Mouse (Mus musculus) heart, embryonic 11.5 days (tissue): ENCODE results near the gene Cacna2d1. TPM values are rescaled to one million over a fixed set of nuclear protein-coding genes. Genes with fewer than 3 reads are reported as not detected.
A peak's percentile ranks its signal among the peaks of the same experiment; 100 is the strongest.

ENCODE experiments used
- ATAC-seq: fragments of 200-750 bp; cut with Nextera tagmentation; replicated peaks from 2 replicates; pipeline ENCODE4 v1.8.0; 2017; ENCODE audit warnings: moderate library complexity; ENCODE audit not compliant: insufficient number of reproducible peaks, low FRiP score, low TSS enrichment
- H3K27ac ChIP-seq: fragments of 300-500 bp; sonication (generic); 2 replicates; pipeline ENCODE4 v1.5.1; 2014; ENCODE audit warnings: mild to moderate bottlenecking, low read depth, low read length
- H3K27me3 ChIP-seq: fragments of 300-500 bp; sonication (generic); 2 replicates; pipeline ENCODE4 v1.6.1; 2014; ENCODE audit warnings: mild to moderate bottlenecking, low read length, mixed read lengths; ENCODE audit not compliant: control insufficient read depth, insufficient read depth
- H3K36me3 ChIP-seq: fragments of 300-500 bp; sonication (generic); 2 replicates; pipeline ENCODE4 v1.6.1; 2014; ENCODE audit warnings: mild to moderate bottlenecking, low read length, moderate library complexity, mixed read lengths; ENCODE audit not compliant: control insufficient read depth, insufficient read depth
- H3K4me1 ChIP-seq: fragments of 300-500 bp; sonication (generic); 2 replicates; pipeline ENCODE4 v1.6.1; 2014; ENCODE audit warnings: low read length; ENCODE audit not compliant: control insufficient read depth, insufficient read depth
- H3K4me2 ChIP-seq: fragments of 300-500 bp; sonication (generic); 2 replicates; pipeline ENCODE4 v1.6.1; 2014; ENCODE audit warnings: mild to moderate bottlenecking, moderate library complexity
- H3K4me3 ChIP-seq: fragments of 300-500 bp; sonication (generic); 2 replicates; pipeline ENCODE4 v1.5.1; 2014; ENCODE audit warnings: low read depth, low read length
- H3K9ac ChIP-seq: fragments of 300-500 bp; sonication (generic); 2 replicates; pipeline ENCODE4 v1.6.1; 2014; ENCODE audit warnings: mild to moderate bottlenecking, low read depth, low read length, moderate library complexity
- H3K9me3 ChIP-seq: fragments of 300-500 bp; sonication (generic); replicated peaks from 2 replicates; pipeline ENCODE4 v1.6.1; 2016; ENCODE audit warnings: low read length; ENCODE audit not compliant: control insufficient read depth
- WGBS: fragments of 180-500 bp; shearing (Covaris S2); extraction: QIAGEN DNeasy Blood & Tissue Kit; methylation state at CpG from one replicate; pipeline ENCODE4 v1.1.7; 2014; ENCODE audit not compliant: insufficient replicate concordance; 5-methylcytosine and 5-hydroxymethylcytosine counted together
- polyA plus RNA-seq: library from polyadenylated mRNA; unstranded; fragments of >200 nt; fragmentation: Nextera tagmentation; extraction: Ambion mirVana; gene quantifications from 2 replicates; pipeline ENCODE4 v1.2.1, GENCODE M21; 2014

The Cacna2d1 gene
- 17.9 TPM in 2 replicates for polyA plus RNA-seq

DNA sequence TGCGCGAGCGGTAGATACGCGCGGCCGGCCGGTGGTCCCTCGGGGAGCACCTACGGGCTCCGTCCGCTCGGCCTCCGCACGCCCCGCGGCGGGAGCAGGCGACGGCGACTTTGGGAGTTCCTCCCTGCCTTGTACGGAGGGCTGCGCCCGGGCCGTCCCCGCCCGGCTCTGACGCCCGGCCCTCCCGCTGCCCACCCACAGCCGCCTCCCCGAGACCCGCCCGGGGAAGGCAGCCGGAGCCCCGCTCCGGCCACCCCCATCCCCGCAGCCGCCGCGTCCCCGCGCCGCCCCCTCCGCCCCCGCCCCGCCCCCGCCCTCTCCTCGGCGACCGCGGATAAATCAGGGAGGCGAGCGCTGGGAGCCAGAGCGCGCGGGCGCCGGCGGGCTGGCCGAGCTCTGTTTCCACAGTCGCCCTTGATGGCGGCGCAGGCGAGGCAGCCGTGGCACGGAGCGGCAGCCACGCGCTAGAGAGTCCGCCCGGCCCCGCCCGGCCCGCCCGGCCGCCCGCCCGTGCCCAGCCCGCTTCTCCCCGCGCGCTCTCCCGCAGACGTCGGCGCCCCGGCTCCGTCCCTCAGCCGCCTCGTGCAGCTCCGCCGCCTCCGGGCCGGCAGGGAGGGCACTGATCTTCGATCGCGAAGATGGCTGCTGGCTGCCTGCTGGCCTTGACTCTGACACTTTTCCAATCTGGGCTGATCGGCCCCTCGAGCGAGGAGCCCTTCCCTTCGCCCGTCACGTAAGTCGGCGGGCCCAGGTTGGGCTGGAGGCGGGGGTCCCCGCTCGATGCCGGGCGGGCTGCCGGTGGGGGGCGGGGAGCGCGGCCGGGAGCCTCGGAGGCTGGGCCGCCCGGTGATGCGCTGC is at the start of gene Cacna2d1:
Gene Cacna2d1, plus strand, starts transcription at position 316 of the 858 bp plus-strand sequence.
- peak within 1 kb of the TSS; percentile 91 for H3K9ac ChIP-seq
- peak; percentile 82 for ATAC-seq
- H3K36me3 ChIP-seq, result no peaks in the 10 kb centered on the region
- H3K27me3 ChIP-seq, result peaks cover 5% of the 10 kb centered on the region
- peak within 1 kb of the TSS; percentile 90 for H3K27ac ChIP-seq
- H3K4me3 ChIP-seq, result peak within 1 kb of the TSS; percentile 76
- no peaks in the 10 kb centered on the region for H3K4me1 ChIP-seq
- H3K9me3 ChIP-seq, result no peaks in the 10 kb centered on the region
- under 1% methylated on average over 78 of the region's 120 CpGs for WGBS
- H3K4me2 ChIP-seq, result peak within 1 kb of the TSS; percentile 80

DNA sequence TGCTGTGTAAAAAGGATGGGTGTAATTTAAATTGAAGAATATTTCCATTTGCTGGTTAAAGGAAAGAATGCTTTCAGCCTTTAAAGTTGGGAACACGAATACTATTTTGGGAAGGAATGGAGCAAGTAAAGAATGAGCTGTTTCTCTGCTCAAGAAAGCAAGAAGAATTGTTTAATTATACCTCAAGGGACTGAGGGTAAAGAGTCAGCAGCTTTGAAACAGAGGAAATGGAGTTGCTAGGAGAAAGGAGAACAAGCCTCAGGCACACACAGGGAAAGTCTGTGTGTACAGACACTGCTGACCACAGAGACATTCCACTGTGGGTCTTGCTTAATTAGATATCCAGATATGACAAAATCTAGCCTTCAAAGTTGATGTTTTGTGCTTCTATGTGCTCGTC is 39.4 kb upstream of the Cacna2d1 start:
- 66% methylated on average over 2 of the region's 2 CpGs for whole genome bisulfite sequencing
- Histone ChIP-seq H3K36me3 (no peaks in the 10 kb centered on the region), H3K4me2 (no peak overlapping the region), H3K9ac (no peak overlapping the region), H3K27ac (no peak overlapping the region), H3K27me3 (no peaks in the 10 kb centered on the region), H3K4me1 (no peaks in the 10 kb centered on the region), H3K9me3 (no peaks in the 10 kb centered on the region), H3K4me3 (no peak overlapping the region)
- no peak for ATAC-seq

DNA sequence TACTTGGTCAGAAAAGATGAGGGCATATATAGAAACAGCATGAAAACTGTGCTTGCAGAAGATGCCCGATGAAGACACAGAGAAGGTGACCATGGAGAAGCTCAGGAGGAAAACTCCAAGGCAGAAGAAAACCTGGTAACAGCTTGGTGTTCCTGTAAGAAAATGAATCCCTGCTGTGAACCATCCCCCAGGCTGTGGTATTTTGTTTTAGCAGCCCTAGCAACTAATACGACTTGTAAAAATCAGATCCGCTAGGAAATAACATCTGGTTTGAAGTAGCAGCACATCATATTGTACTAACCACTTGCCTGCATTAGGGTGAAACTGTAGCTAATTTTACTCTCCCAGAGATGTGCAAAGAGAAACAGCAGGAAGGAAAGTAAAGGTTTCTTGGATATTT is 37.8 kb upstream of the Cacna2d1 start:
- no peak for ATAC-seq
- Histone ChIP-seq H3K9ac (no peak overlapping the region), H3K4me2 (no peak overlapping the region), H3K27ac (no peak overlapping the region), H3K27me3 (no peaks in the 10 kb centered on the region), H3K36me3 (no peaks in the 10 kb centered on the region), H3K4me3 (no peak overlapping the region), H3K4me1 (no peaks in the 10 kb centered on the region), H3K9me3 (no peaks in the 10 kb centered on the region)
- WGBS, result 73% methylated on average over 3 of the region's 3 CpGs

DNA sequence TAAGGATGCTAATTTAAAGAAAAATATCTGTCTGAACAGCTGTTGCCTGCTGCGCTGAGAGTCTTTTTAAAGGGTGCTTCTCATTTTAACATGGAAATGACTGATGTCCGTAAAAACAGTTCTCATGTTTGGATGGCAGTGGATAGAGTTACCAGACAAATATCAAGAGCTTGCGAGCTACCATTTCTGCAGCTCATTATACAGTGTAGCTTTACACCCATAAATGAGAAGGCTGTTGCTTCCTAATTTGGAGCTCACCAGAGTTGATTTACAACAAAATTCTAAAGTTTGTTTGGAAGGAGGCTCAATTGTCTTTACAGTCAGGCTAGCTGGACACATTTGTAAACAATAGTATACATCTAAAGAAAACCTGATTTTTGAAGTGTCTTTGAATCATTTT is 28.0 kb upstream of the Cacna2d1 start:
- Histone ChIP-seq H3K36me3 (no peaks in the 10 kb centered on the region), H3K27ac (no peak overlapping the region), H3K4me3 (no peak overlapping the region), H3K9ac (no peak overlapping the region), H3K27me3 (no peaks in the 10 kb centered on the region), H3K4me1 (no peaks in the 10 kb centered on the region), H3K9me3 (no peaks in the 10 kb centered on the region), H3K4me2 (no peak overlapping the region)
- 80% methylated on average over 3 of the region's 3 CpGs for WGBS
- ATAC-seq, result no peak

DNA sequence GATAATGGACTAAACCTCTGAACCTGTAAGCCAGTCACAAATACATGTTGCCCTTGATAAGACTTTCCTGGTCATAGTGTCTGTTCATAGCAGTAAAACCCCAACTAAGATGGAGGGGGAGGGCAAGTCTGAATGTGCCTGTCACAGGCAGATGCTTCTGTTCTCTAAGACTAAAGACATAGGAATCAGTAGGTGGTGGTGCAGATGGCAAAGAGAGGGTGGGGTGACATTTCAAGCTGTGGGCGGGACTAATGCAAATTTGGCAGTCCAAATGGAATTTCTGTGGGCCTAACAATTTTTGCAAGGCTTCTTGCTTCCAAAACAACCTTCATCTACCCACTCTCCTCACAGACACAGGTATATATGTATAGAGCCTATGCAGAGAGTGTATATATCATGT is 19.6 kb upstream of the Cacna2d1 start:
- no peak overlapping the region for H3K4me2 ChIP-seq
- no peaks in the 10 kb centered on the region for H3K9me3 ChIP-seq
- H3K27ac ChIP-seq, result no peak overlapping the region
- H3K4me1 ChIP-seq, result no peaks in the 10 kb centered on the region
- H3K27me3 ChIP-seq, result no peaks in the 10 kb centered on the region
- no peaks in the 10 kb centered on the region for H3K36me3 ChIP-seq
- WGBS, result 61% methylated on average over 1 of the region's 1 CpGs
- no peak overlapping the region for H3K4me3 ChIP-seq
- ATAC-seq, result no peak
- no peak overlapping the region for H3K9ac ChIP-seq

DNA sequence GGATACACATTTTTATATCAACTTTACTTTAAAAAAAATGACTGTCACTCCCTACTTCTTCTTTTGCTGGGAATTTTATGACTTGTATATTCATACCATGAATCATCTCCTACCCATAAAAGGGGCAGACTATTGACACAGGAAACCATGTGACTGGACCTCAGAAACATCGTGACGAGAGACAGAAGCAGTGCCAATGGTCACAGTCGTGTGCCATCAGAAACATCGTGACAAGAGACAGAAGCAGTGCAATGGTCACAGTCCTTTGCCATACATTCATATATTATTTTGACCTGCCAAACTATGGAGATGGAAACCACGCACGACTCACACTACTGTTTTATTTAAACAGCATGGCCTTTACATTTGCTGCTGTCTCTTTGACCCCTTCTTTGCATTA is 6.0 kb upstream of the Cacna2d1 start:
- WGBS, result 73% methylated on average over 6 of the region's 6 CpGs
- H3K36me3 ChIP-seq, result no peaks in the 10 kb centered on the region
- ATAC-seq, result no peak
- no peak overlapping the region for H3K4me3 ChIP-seq
- no peak overlapping the region for H3K9ac ChIP-seq
- no peak overlapping the region for H3K27ac ChIP-seq
- no peaks in the 10 kb centered on the region for H3K9me3 ChIP-seq
- no peaks in the 10 kb centered on the region for H3K4me1 ChIP-seq
- H3K27me3 ChIP-seq, result peaks cover 3% of the 10 kb centered on the region
- H3K4me2 ChIP-seq, result no peak overlapping the region

DNA sequence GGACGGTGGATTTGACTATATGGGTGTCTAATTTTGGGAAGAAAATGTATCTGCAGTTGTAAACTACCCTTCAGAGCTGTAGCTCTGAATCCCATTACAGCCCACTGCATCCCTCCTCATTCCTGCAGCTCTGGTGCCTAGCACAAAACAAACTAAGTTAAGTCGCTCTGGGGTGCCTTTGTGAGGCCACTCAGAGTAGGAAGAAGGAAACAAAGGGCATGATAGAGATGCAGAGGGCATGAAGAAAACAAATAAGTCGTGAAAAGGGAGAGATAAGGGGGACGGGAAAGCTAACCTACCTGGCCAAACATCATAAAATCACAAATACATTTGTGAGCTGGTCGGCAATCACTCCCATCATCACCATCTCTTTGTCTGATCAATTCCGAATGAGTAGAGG is 1.5 kb upstream of the Cacna2d1 start:
- H3K9ac ChIP-seq, result no peak overlapping the region
- no peak overlapping the region for H3K4me3 ChIP-seq
- H3K36me3 ChIP-seq, result no peaks in the 10 kb centered on the region
- H3K4me1 ChIP-seq, result no peaks in the 10 kb centered on the region
- no peak overlapping the region for H3K27ac ChIP-seq
- 17% methylated on average over 6 of the region's 6 CpGs for WGBS
- H3K27me3 ChIP-seq, result peaks cover 5% of the 10 kb centered on the region
- H3K4me2 ChIP-seq, result no peak overlapping the region; the same call in 1 of the 2 replicates
- ATAC-seq, result no peak
- no peaks in the 10 kb centered on the region for H3K9me3 ChIP-seq

DNA sequence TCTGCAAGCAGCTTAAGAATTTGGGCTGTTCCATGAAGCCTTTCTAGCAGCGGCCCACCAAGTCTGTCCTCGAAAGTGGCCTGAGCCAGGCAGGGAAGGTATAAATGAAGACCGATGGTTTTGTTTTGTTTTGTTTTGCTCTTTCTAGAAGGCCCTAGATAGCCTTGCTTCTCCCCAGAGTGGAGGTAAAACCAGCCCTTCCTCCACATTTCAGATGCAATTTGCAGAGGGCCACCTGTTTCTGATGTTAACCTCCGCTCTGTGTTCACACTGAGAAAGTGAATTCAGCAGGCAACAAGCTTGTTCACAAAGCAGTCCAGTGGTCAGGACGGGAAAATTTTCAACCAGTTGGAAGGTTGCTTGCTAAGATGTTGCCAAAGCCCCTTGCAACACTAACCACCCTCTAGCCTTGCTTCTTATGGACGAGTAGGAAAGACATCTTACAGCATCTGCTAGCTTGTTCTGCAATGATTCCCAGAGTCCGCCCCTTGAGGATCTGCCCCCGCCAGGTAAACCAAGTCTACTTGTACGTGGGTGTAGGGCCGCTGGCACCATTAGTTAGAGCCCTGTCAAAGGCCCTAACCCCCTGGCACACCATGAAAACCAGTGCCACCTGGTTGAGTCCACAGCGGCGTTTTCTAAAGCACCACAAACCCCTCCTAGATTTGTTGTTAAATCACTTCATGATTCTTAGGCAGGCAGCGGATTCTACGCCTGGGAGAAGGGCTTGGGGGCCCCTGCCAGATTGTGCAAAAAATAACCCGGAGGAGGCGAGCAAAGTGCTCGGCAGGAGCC is 713 bp upstream of the Cacna2d1 start:
- ATAC-seq, result no peak

More for the DNA sequence above, 713 bp upstream of the Cacna2d1 start:
- H3K4me1 ChIP-seq, result no peaks in the 10 kb centered on the region
- H3K27me3 ChIP-seq, result peaks cover 5% of the 10 kb centered on the region
- peak overlapping the region; percentile 91 for H3K9ac ChIP-seq
- H3K27ac ChIP-seq, result peak overlapping the region; percentile 90
- H3K36me3 ChIP-seq, result no peaks in the 10 kb centered on the region
- no peaks in the 10 kb centered on the region for H3K9me3 ChIP-seq
- H3K4me2 ChIP-seq, result peak overlapping the region; percentile 80
- peak overlapping the region; percentile 76 for H3K4me3 ChIP-seq
- 7% methylated on average over 17 of the region's 17 CpGs for WGBS
